Mouse (Mus musculus) thymus, postnatal 14 days (tissue): ENCODE measurements around the gene Wdr54.

ENCODE experiments used
- DNase-seq: peaks from one replicate; pipeline ENCODE4 v3.0.0; 2021

The Wdr54 gene

GRCm38 (mm10) chr6:83156259-83156684 is at the start of gene Wdr54, which contains the start of gene 1700003E16Rik:
Wdr54 (minus strand) TSS chr6:83156397.
1700003E16Rik (plus strand) TSS chr6:83156404.
- peak; percentile 58 for DNase-seq

GRCm38 (mm10) chr6:83205851-83206250 is 49.7 kb upstream of the Wdr54 start:
- no peak for DNase-seq

GRCm38 (mm10) chr6:83203320-83203719 is 47.1 kb upstream of the Wdr54 start:
- DNase-seq = no peak

- DNase-seq = no peak
Measured at GRCm38 (mm10) chr6:83197345-83198004, 41.3 kb upstream of the Wdr54 start.

GRCm38 (mm10) chr6:83193571-83193970 is 37.4 kb upstream of the Wdr54 start:
- peak; percentile 38 for DNase-seq

- no peak for DNase-seq
Measured at GRCm38 (mm10) chr6:83186946-83187345, 30.7 kb upstream of the Wdr54 start.

- peak; percentile 59 for DNase-seq
Measured at GRCm38 (mm10) chr6:83185895-83186861, 30.0 kb upstream of the Wdr54 start.

- DNase-seq = no peak
Measured at GRCm38 (mm10) chr6:83184858-83185435, 28.8 kb upstream of the Wdr54 start.

- DNase-seq = no peak
Measured at GRCm38 (mm10) chr6:83180605-83181004, 24.4 kb upstream of the Wdr54 start.

- DNase-seq = no peak
Measured at GRCm38 (mm10) chr6:83179390-83180117, 23.4 kb upstream of the Wdr54 start.

GRCm38 (mm10) chr6:83175996-83176395 is 19.8 kb upstream of the Wdr54 start:
- no peak for DNase-seq

GRCm38 (mm10) chr6:83172240-83172920 is 16.2 kb upstream of the Wdr54 start:
- no peak for DNase-seq

- no peak for DNase-seq
Measured at GRCm38 (mm10) chr6:83171063-83171462, 14.9 kb upstream of the Wdr54 start.

- DNase-seq = no peak
Measured at GRCm38 (mm10) chr6:83169872-83170271, 13.7 kb upstream of the Wdr54 start.

GRCm38 (mm10) chr6:83166243-83166630 is 10.0 kb upstream of the Wdr54 start:
- DNase-seq = no peak

- DNase-seq = peak; percentile 95
Measured at GRCm38 (mm10) chr6:83165607-83166242, 9.5 kb upstream of the Wdr54 start, which contains the start of gene Dctn1. Dctn1 (plus strand) TSS chr6:83165920.

GRCm38 (mm10) chr6:83165026-83165606 is 8.9 kb upstream of the Wdr54 start:
- no peak for DNase-seq

- peak; percentile 54 for DNase-seq
Measured at GRCm38 (mm10) chr6:83162701-83163100, 6.5 kb upstream of the Wdr54 start.

- DNase-seq = no peak
Measured at GRCm38 (mm10) chr6:83161921-83162641, 5.9 kb upstream of the Wdr54 start.

- no peak for DNase-seq
Measured at GRCm38 (mm10) chr6:83161442-83161841, 5.2 kb upstream of the Wdr54 start.
